Mouse (Mus musculus) heart, postnatal 0 days (tissue): ENCODE measurements around the gene Cenpc1.

Experiments
- CTCF ChIP-seq: IDR thresholded peaks from 2 replicates; pipeline ENCODE4 v1.5.1; 2016; ENCODE audit warnings: antibody characterized with exemption, control low read depth, low read depth
- EP300 ChIP-seq: IDR thresholded peaks from 2 replicates; pipeline ENCODE4 v1.6.1; 2016; ENCODE audit warnings: antibody characterized with exemption, low read depth

- TF ChIP-seq CTCF (no peak), EP300 (no peak)
Observed at GRCm38 (mm10) chr5:86111074-86111473, 45.7 kb upstream of the Cenpc1 start.
